Mouse (Mus musculus) heart, adult 2 months (tissue): Measurements from ENCODE around the gene Gh.

ENCODE experiments used
- CTCF ChIP-seq: fragments of 200-600 bp; IDR thresholded peaks from 2 replicates; pipeline ENCODE4 v1.8.1; 2022; ENCODE audit warnings: antibody characterized with exemption, mild to moderate bottlenecking, moderate library complexity
- POLR2A ChIP-seq: fragments of 200-500 bp; IDR thresholded peaks from 2 replicates; pipeline ENCODE4 v1.6.1; 2011; ENCODE audit warnings: mild to moderate bottlenecking, low read depth, low read length, control low read depth; ENCODE audit not compliant: insufficient read depth

DNA sequence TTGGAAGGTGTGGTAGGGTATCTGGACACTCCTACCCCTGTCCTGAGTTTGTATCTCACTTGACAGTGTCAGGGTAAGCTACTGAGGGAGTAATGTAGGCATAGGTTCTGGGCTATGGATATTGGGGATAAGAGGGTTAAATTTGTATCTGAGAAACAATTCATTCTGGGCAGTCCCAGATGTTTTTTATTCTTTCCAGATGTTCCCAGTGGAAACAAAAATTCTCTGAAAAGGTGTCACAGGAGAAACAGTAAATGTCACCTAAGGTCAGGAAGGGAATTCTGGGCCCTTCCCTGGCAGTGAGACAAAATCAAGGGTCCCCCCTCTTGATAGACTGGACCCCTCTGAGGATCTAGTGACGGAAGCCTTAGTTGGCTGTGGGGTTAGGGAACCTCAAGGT, 14.8 kb upstream of the Gh start:
- TF ChIP-seq CTCF (no peak), POLR2A (no peak)
